ENCODE assay signal across 29 mouse cellular contexts in the genomic region with DNA sequence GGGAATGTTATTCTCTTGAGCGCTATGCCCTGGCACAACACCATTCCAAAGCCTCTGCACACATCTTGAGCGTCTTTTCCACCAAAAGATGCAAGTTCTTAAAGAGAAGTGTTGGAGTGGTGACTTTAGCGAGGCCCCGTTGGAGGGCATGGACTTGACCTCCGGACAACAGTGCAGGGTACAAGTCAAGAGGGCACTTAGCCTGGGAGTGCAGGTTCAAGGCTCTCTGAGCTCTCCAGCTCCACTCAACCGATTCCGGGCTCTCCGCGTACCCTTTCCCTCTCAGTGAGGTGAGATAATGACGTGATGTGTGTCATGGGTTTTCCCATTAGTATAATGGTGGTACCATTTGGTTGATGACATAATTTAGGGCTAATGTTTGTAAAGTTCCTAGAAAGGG. TPM values are rescaled to one million over a fixed set of nuclear protein-coding genes. Genes with fewer than 3 reads are reported as not detected.
"Had no signal": no experiment of that assay in that cellular context is flagged by ENCODE, and none has a peak within 500 bp of the region (broad histone marks: within the 10 kb centered on the region; RNA-seq: fewer than 3 reads in every experiment).

No protein-coding gene starts in this region.

- H3K36me3 ChIP-seq: hindbrain, embryonic 15.5 days; kidney, embryonic 15.5 days; limb, embryonic 12.5 days; limb, embryonic 15.5 days; midbrain, embryonic 12.5 days; neural tube, embryonic 13.5 days had no signal

- ATAC-seq: liver, postnatal 0 days; midbrain, embryonic 16.5 days had no signal

- H3K4me3 ChIP-seq: hindbrain, embryonic 15.5 days; kidney, embryonic 15.5 days; limb, embryonic 12.5 days; limb, embryonic 15.5 days; midbrain, embryonic 12.5 days; myocyte; neural tube, embryonic 13.5 days had no signal

- H3K9me3 ChIP-seq: hindbrain, embryonic 15.5 days; kidney, embryonic 15.5 days; limb, embryonic 12.5 days; limb, embryonic 15.5 days; midbrain, embryonic 12.5 days; neural tube, embryonic 13.5 days had no signal

- H3K9ac ChIP-seq: hindbrain, embryonic 15.5 days; kidney, embryonic 15.5 days; limb, embryonic 12.5 days; limb, embryonic 15.5 days; liver, embryonic 14.5 days; liver, postnatal 0 days; midbrain, embryonic 12.5 days; neural tube, embryonic 13.5 days had no signal

- DNase-seq: kidney, adult 11 months; kidney, postnatal 10 days; kidney, postnatal 4 days; left cerebral cortex, postnatal 4 days; liver, postnatal 0 days; retina, postnatal 1 day; thymus, adult 2 months; thymus, postnatal 14 days; thymus, postnatal 4 days had no signal

- H3K4me1 ChIP-seq: midbrain, embryonic 12.5 days had no signal

- H3K27ac ChIP-seq: hindbrain, embryonic 15.5 days; kidney, embryonic 15.5 days; limb, embryonic 12.5 days; limb, embryonic 15.5 days; liver, embryonic 14.5 days; midbrain, embryonic 12.5 days; neural tube, embryonic 13.5 days; stomach, postnatal 0 days had no signal

- H3K4me2 ChIP-seq: hindbrain, embryonic 15.5 days; kidney, embryonic 15.5 days; limb, embryonic 12.5 days; limb, embryonic 15.5 days; liver, embryonic 11.5 days; midbrain, embryonic 12.5 days; neural tube, embryonic 13.5 days had no signal

RNA-seq across cellular contexts. Expression of a gene that starts 2.0 kb away (rescaled TPM):
- total RNA-seq: megakaryocyte progenitor cell, adult 5-6 weeks; megakaryocyte-erythroid progenitor cell, adult 5-6 weeks; monocyte, adult 5-6 weeks; neutrophil, adult 5-6 weeks had no signal
- polyA plus RNA-seq: liver, postnatal 0 days had no signal

RNA-seq across cellular contexts. Expression of a gene that starts 7.2 kb away (rescaled TPM):
- total RNA-seq: layer of hippocampus, adult 18-20 months; layer of hippocampus, postnatal 14 days; left cerebral cortex, adult 8-10 months; megakaryocyte progenitor cell, adult 5-6 weeks; megakaryocyte-erythroid progenitor cell, adult 5-6 weeks; monocyte, adult 5-6 weeks; neutrophil, adult 5-6 weeks had no signal
- polyA plus RNA-seq: hindbrain, embryonic 15.5 days; kidney, embryonic 15.5 days; limb, embryonic 15.5 days; liver, postnatal 0 days; lung, embryonic 16.5 days; midbrain, embryonic 16.5 days; myocyte; stomach, embryonic 14.5 days; stomach, postnatal 0 days; thymus, adult 2 months had no signal
